Mouse (Mus musculus) forebrain, embryonic 11.5 days (tissue): ENCODE data around the gene Sipa1l3. TPM values are rescaled to one million over a fixed set of nuclear protein-coding genes. Genes with fewer than 3 reads are reported as not detected.

Experiments used
- ATAC-seq: fragments of 200-750 bp; cut with Nextera tagmentation; replicated peaks from 2 replicates; pipeline ENCODE4 v1.8.0; 2017; ENCODE audit warnings: moderate TSS enrichment; ENCODE audit not compliant: low FRiP score
- DNase-seq: peaks from one replicate; pipeline ENCODE4 v3.0.0-alpha.2; 2017; ENCODE audit warnings: low spot score
- H3K27ac ChIP-seq: fragments of 300-500 bp; sonication (generic); 2 replicates; pipeline ENCODE4 v1.5.1; 2014; ENCODE audit warnings: low read depth, low read length
- H3K27me3 ChIP-seq: fragments of 300-500 bp; sonication (generic); 2 replicates; pipeline ENCODE4 v1.6.1; 2014; ENCODE audit warnings: mild to moderate bottlenecking, low read length, mixed read lengths; ENCODE audit not compliant: control insufficient read depth, insufficient read depth
- H3K36me3 ChIP-seq: fragments of 300-500 bp; sonication (generic); 2 replicates; pipeline ENCODE4 v1.6.1; 2014; ENCODE audit warnings: mild to moderate bottlenecking, low read length, moderate library complexity, mixed read lengths; ENCODE audit not compliant: control insufficient read depth, insufficient read depth
- H3K4me1 ChIP-seq: fragments of 300-500 bp; sonication (generic); replicated peaks from 2 replicates; pipeline ENCODE4 v1.6.1; 2014; ENCODE audit warnings: low read length, mixed read lengths; ENCODE audit not compliant: control insufficient read depth, insufficient read depth
- H3K4me2 ChIP-seq: fragments of 300-500 bp; sonication (generic); 2 replicates; pipeline ENCODE4 v1.6.1; 2014; ENCODE audit warnings: low read depth, mild to moderate bottlenecking, low read length, moderate library complexity, mixed read lengths; ENCODE audit not compliant: severe bottlenecking
- H3K4me3 ChIP-seq: fragments of 300-500 bp; sonication (generic); 2 replicates; pipeline ENCODE4 v1.5.1; 2014; ENCODE audit warnings: low read depth, low read length
- H3K9ac ChIP-seq: fragments of 300-500 bp; sonication (generic); 2 replicates; pipeline ENCODE4 v1.6.1; 2014; ENCODE audit warnings: low read length
- H3K9me3 ChIP-seq: fragments of 300-500 bp; sonication (generic); 2 replicates; pipeline ENCODE4 v1.6.1; 2016; ENCODE audit warnings: low read length, mixed read lengths; ENCODE audit not compliant: control insufficient read depth
- WGBS: fragments of 180-500 bp; shearing (Covaris S2); extraction: QIAGEN DNeasy Blood & Tissue Kit; methylation state at CpG from one replicate; pipeline ENCODE4 v1.1.7; 2014; 5-methylcytosine and 5-hydroxymethylcytosine counted together
- polyA plus RNA-seq: library from polyadenylated mRNA; unstranded; fragments of >200 nt; fragmentation: Nextera tagmentation; extraction: Ambion mirVana; gene quantifications from 2 replicates; pipeline ENCODE4 v1.2.1, GENCODE M21; 2014

Sipa1l3 gene
- polyA plus RNA-seq, 1 experiment from 2014 or later = 15.9 TPM

GRCm38 (mm10) chr7:29374054-29374453, 144.4 kb downstream of the Sipa1l3 start:
- Histone ChIP-seq H3K4me3 (no peak overlapping the region), H3K9ac (no peak overlapping the region), H3K27ac (no peak overlapping the region), H3K9me3 (no peaks in the 10 kb centered on the region), H3K4me1 (no peaks in the 10 kb centered on the region), H3K36me3 (no peaks in the 10 kb centered on the region; the same call in 1 of the 2 replicates), H3K4me2 (no peak overlapping the region), H3K27me3 (no peaks in the 10 kb centered on the region)
- WGBS = 82% methylated on average over 6 of the region's 6 CpGs
- ATAC-seq = no peak
- no peak for DNase-seq

- Histone ChIP-seq H3K9ac (no peak overlapping the region), H3K27me3 (no peaks in the 10 kb centered on the region), H3K4me3 (no peak overlapping the region), H3K4me2 (no peak overlapping the region), H3K27ac (no peak overlapping the region), H3K9me3 (no peaks in the 10 kb centered on the region), H3K36me3 (no peaks in the 10 kb centered on the region; the same call in 1 of the 2 replicates), H3K4me1 (no peaks in the 10 kb centered on the region)
- DNase-seq = no peak
- WGBS = 89% methylated on average over 5 of the region's 5 CpGs
- no peak for ATAC-seq
Measured at GRCm38 (mm10) chr7:29372123-29372522, 146.3 kb downstream of the Sipa1l3 start.

GRCm38 (mm10) chr7:29370031-29370430, 148.4 kb downstream of the Sipa1l3 start:
- no peak overlapping the region for H3K9ac ChIP-seq
- 67% methylated on average over 5 of the region's 6 CpGs for WGBS
- no peaks in the 10 kb centered on the region for H3K27me3 ChIP-seq
- H3K4me2 ChIP-seq = no peak overlapping the region
- no peak for ATAC-seq
- DNase-seq = no peak
- no peak overlapping the region for H3K27ac ChIP-seq
- H3K4me3 ChIP-seq = no peak overlapping the region
- H3K36me3 ChIP-seq = no peaks in the 10 kb centered on the region; the same call in 1 of the 2 replicates
- H3K4me1 ChIP-seq = no peaks in the 10 kb centered on the region
- H3K9me3 ChIP-seq = no peaks in the 10 kb centered on the region

GRCm38 (mm10) chr7:29368004-29368320, 150.5 kb downstream of the Sipa1l3 start:
- H3K27ac ChIP-seq = no peak overlapping the region
- ATAC-seq = no peak
- 62% methylated on average over 5 of the region's 5 CpGs for WGBS

GRCm38 (mm10) chr7:29367166-29368003, 151.1 kb downstream of the Sipa1l3 start:
- 80% methylated on average over 13 of the region's 13 CpGs for whole genome bisulfite sequencing
- DNase-seq = no peak
- Histone ChIP-seq H3K9me3 (no peaks in the 10 kb centered on the region), H3K4me1 (no peaks in the 10 kb centered on the region), H3K27me3 (no peaks in the 10 kb centered on the region), H3K4me3 (no peak overlapping the region), H3K36me3 (no peaks in the 10 kb centered on the region), H3K9ac (peak overlapping the region; percentile 20; the same call in 1 of the 2 replicates), H3K27ac (no peak overlapping the region), H3K4me2 (no peak overlapping the region)
- ATAC-seq = peak; percentile 63

More at GRCm38 (mm10) chr7:29368004-29368320, 150.5 kb downstream of the Sipa1l3 start:
- no peaks in the 10 kb centered on the region for H3K36me3 ChIP-seq
- no peak overlapping the region for H3K4me3 ChIP-seq
- no peak overlapping the region for H3K4me2 ChIP-seq
- H3K9me3 ChIP-seq = no peaks in the 10 kb centered on the region
- no peak overlapping the region for H3K9ac ChIP-seq
- no peak for DNase-seq
- H3K27me3 ChIP-seq = no peaks in the 10 kb centered on the region
- no peaks in the 10 kb centered on the region for H3K4me1 ChIP-seq

GRCm38 (mm10) chr7:29364052-29364451, 154.4 kb downstream of the Sipa1l3 start:
- 26% methylated on average over 4 of the region's 4 CpGs for WGBS
- Histone ChIP-seq H3K9ac (no peak overlapping the region), H3K4me3 (no peak overlapping the region), H3K4me2 (no peak overlapping the region), H3K27ac (no peak overlapping the region), H3K36me3 (no peaks in the 10 kb centered on the region), H3K9me3 (no peaks in the 10 kb centered on the region), H3K27me3 (no peaks in the 10 kb centered on the region), H3K4me1 (no peaks in the 10 kb centered on the region)
- ATAC-seq = 0 out of 2 replicates have a peak, but pooled peaks have one; percentile 44
- DNase-seq = peak; percentile 77

- no peak for DNase-seq
- ATAC-seq = no peak
- Histone ChIP-seq H3K9me3 (no peaks in the 10 kb centered on the region), H3K4me2 (no peak overlapping the region), H3K27me3 (no peaks in the 10 kb centered on the region), H3K36me3 (no peaks in the 10 kb centered on the region), H3K9ac (no peak overlapping the region), H3K27ac (no peak overlapping the region), H3K4me1 (no peaks in the 10 kb centered on the region), H3K4me3 (no peak overlapping the region)
- WGBS = 96% methylated on average over 13 of the region's 13 CpGs
Measured at GRCm38 (mm10) chr7:29361497-29361896, 156.9 kb downstream of the Sipa1l3 start.

GRCm38 (mm10) chr7:29355406-29355805, 163.0 kb downstream of the Sipa1l3 start:
- WGBS = 94% methylated on average over 8 of the region's 8 CpGs
- no peaks in the 10 kb centered on the region; the same call in 1 of the 2 replicates for H3K36me3 ChIP-seq
- H3K27me3 ChIP-seq = no peaks in the 10 kb centered on the region
- DNase-seq (no peak), ATAC-seq (no peak)
- no peak overlapping the region for H3K4me2 ChIP-seq
- no peak overlapping the region for H3K27ac ChIP-seq
- no peaks in the 10 kb centered on the region for H3K9me3 ChIP-seq
- H3K4me1 ChIP-seq = no peaks in the 10 kb centered on the region
- H3K4me3 ChIP-seq = no peak overlapping the region
- no peak overlapping the region for H3K9ac ChIP-seq

- Histone ChIP-seq H3K27me3 (no peaks in the 10 kb centered on the region), H3K9me3 (no peaks in the 10 kb centered on the region), H3K9ac (no peak overlapping the region), H3K4me3 (no peak overlapping the region), H3K4me1 (no peaks in the 10 kb centered on the region), H3K36me3 (no peaks in the 10 kb centered on the region; the same call in 1 of the 2 replicates), H3K27ac (no peak overlapping the region), H3K4me2 (no peak overlapping the region)
- no peak for DNase-seq
- no peak for ATAC-seq
- WGBS = 87% methylated on average over 8 of the region's 8 CpGs
Measured at GRCm38 (mm10) chr7:29354161-29354560, 164.3 kb downstream of the Sipa1l3 start.
